Mouse (Mus musculus): ENCODE data around the gene Slc30a2. TPM values are rescaled to one million over a fixed set of nuclear protein-coding genes. Genes with fewer than 3 reads are reported as not detected.

Slc30a2 gene
- total RNA-seq, 1 experiment, result 24.3 TPM

DNA sequence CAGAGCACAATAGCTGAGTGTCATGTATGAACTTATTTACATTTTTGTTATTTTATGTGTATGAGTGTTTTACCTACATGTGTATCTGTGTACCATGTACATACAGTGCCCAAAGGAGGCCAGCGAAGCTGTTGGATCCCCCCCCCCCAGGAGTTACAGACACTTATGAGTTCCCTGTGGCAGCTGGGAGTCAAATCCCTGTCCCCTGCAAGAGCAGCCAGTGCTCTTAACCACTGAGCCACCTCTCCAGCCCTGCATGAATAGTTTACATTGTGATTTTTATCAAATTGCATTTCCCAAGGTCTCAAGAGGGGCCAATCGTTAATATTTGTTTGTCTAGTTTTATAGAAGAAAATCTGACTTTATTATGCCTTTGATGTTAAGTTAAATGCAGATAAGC lies 36.0 kb upstream of the Slc30a2 start:
- no peak overlapping the region for H3K27ac ChIP-seq (ENCODE audit: insufficient read depth, low read depth, low read length, poor library complexity, severe bottlenecking)
- DNase-seq (ENCODE audit: low read depth, low spot score), result no peak
- no peak overlapping the region for H3K4me3 ChIP-seq (ENCODE audit: insufficient read depth in 1 of 2, low read depth in 1 of 2, low read length in 2 of 2, poor library complexity in 1 of 2, severe bottlenecking in 1 of 2)
- H3K4me1 ChIP-seq (ENCODE audit: control insufficient read depth in 2 of 2, insufficient read depth in 2 of 2, low read length in 2 of 2, poor library complexity in 1 of 2), result peaks cover 4 to 8% of the 10 kb centered on the region in 2 experiments; a peak in 2 of 4 replicates
- H3K36me3 ChIP-seq (ENCODE audit: control insufficient read depth, insufficient read depth, low read length, poor library complexity, severe bottlenecking), result no peaks in the 10 kb centered on the region
- H3K9me3 ChIP-seq (ENCODE audit: control insufficient read depth, insufficient read depth, low read depth, low read length), result no peaks in the 10 kb centered on the region
- in situ Hi-C loops (cut with MboI; ENCODE audit: low sequenced_read_pairs in 2 of 2, unreplicated experiment in 2 of 2), result no loop called here
- TF ChIP-seq HCFC1 (IDR thresholded peaks at IDR 0.05; ENCODE audit: borderline replicate concordance, insufficient read depth, low read length), result no peak
- TF ChIP-seq ZC3H11A (IDR thresholded peaks at IDR 0.05; ENCODE audit: borderline replicate concordance, low read depth, low read length), result no peak
- TF ChIP-seq ZNF384 (IDR thresholded peaks at IDR 0.05; ENCODE audit: low read depth, low read length), result no peak
- no peak for TF ChIP-seq CHD2 (IDR thresholded peaks at IDR 0.05; ENCODE audit: low read depth, low read length)
- TF ChIP-seq MAFK (IDR thresholded peaks at IDR 0.05; ENCODE audit: insufficient read depth, low read depth, low read length), result no peak
- H3K9ac ChIP-seq (ENCODE audit: insufficient read depth, low read depth, low read length, poor library complexity, severe bottlenecking), result no peak overlapping the region

DNA sequence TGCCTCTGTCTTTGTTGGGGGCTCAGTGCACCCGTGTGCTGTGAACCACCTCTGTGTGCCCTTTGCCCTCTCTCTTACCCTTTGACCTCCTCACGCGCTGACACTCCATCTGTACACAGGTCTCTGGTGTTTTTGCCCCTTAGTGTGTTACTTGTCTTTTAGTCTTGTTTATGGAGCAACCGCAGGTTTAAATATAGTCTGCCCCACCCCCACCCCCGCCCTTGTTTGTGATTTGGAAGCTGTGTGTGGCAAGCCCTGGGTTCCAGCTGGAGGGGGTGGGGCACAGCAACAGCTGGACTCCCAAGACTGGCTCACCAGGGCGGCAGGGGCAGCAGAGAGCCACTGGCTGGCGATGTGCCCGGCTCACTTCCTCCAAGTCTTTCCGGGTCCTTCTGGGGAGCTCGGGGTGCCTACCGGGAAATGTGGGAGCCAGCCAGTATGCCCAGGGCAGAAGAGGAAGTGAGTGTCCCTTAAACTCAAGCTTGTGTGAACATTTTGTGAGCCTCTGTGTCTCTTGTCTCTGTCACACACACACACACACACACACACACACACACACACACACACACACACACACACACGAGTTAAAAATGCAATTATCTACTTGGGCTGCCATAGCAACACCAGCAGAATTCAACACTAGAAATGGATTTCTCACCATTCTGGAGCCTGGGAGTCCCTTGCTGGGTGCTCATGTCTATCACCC lies 35.5 kb upstream of the Slc30a2 start:
- H3K36me3 ChIP-seq (ENCODE audit: control insufficient read depth, insufficient read depth, low read length, poor library complexity, severe bottlenecking), result no peaks in the 10 kb centered on the region
- no peak for DNase-seq (ENCODE audit: low read depth, low spot score)
- in situ Hi-C loops (cut with MboI; ENCODE audit: low sequenced_read_pairs in 2 of 2, unreplicated experiment in 2 of 2), result no loop called here
- TF ChIP-seq ZNF384 (IDR thresholded peaks at IDR 0.05; ENCODE audit: low read depth, low read length) (no peak), CHD2 (IDR thresholded peaks at IDR 0.05; ENCODE audit: low read depth, low read length) (no peak), ZC3H11A (IDR thresholded peaks at IDR 0.05; ENCODE audit: borderline replicate concordance, low read depth, low read length) (no peak), MAFK (IDR thresholded peaks at IDR 0.05; ENCODE audit: insufficient read depth, low read depth, low read length) (no peak), HCFC1 (IDR thresholded peaks at IDR 0.05; ENCODE audit: borderline replicate concordance, insufficient read depth, low read length) (no peak)
- H3K4me1 ChIP-seq (ENCODE audit: control insufficient read depth in 2 of 2, insufficient read depth in 2 of 2, low read length in 2 of 2, poor library complexity in 1 of 2), result peaks cover 4 to 6% of the 10 kb centered on the region in 2 experiments; a peak in 2 of 4 replicates
- no peak overlapping the region for H3K9ac ChIP-seq (ENCODE audit: insufficient read depth, low read depth, low read length, poor library complexity, severe bottlenecking)
- H3K4me3 ChIP-seq (ENCODE audit: insufficient read depth in 1 of 2, low read depth in 1 of 2, low read length in 2 of 2, poor library complexity in 1 of 2, severe bottlenecking in 1 of 2), result no peak overlapping the region
- H3K27ac ChIP-seq (ENCODE audit: insufficient read depth, low read depth, low read length, poor library complexity, severe bottlenecking), result no peak overlapping the region
- H3K9me3 ChIP-seq (ENCODE audit: control insufficient read depth, insufficient read depth, low read depth, low read length), result no peaks in the 10 kb centered on the region

GRCm38 (mm10) chr4:134310106-134310505 lies 32.9 kb upstream of the Slc30a2 start:
- H3K9me3 ChIP-seq (ENCODE audit: control insufficient read depth, insufficient read depth, low read depth, low read length), result no peaks in the 10 kb centered on the region
- no peak for TF ChIP-seq CHD2 (IDR thresholded peaks at IDR 0.05; ENCODE audit: low read depth, low read length)
- no peak for TF ChIP-seq MAFK (IDR thresholded peaks at IDR 0.05; ENCODE audit: insufficient read depth, low read depth, low read length)
- TF ChIP-seq ZNF384 (IDR thresholded peaks at IDR 0.05; ENCODE audit: low read depth, low read length), result no peak
- TF ChIP-seq ZC3H11A (IDR thresholded peaks at IDR 0.05; ENCODE audit: borderline replicate concordance, low read depth, low read length), result no peak
- TF ChIP-seq HCFC1 (IDR thresholded peaks at IDR 0.05; ENCODE audit: borderline replicate concordance, insufficient read depth, low read length), result no peak
- no peaks in the 10 kb centered on the region for H3K36me3 ChIP-seq (ENCODE audit: control insufficient read depth, insufficient read depth, low read length, poor library complexity, severe bottlenecking)
- in situ Hi-C loops (cut with MboI; ENCODE audit: low sequenced_read_pairs in 2 of 2, unreplicated experiment in 2 of 2), result no loop called here
- H3K4me1 ChIP-seq (ENCODE audit: control insufficient read depth in 2 of 2, insufficient read depth in 2 of 2, low read length in 2 of 2, poor library complexity in 1 of 2), result peaks cover 4 to 11% of the 10 kb centered on the region in 2 experiments; a peak in 3 of 4 replicates
- no peak overlapping the region for H3K9ac ChIP-seq (ENCODE audit: insufficient read depth, low read depth, low read length, poor library complexity, severe bottlenecking)
- no peak for DNase-seq (ENCODE audit: low read depth, low spot score)
- no peak overlapping the region for H3K27ac ChIP-seq (ENCODE audit: insufficient read depth, low read depth, low read length, poor library complexity, severe bottlenecking)
- no peak overlapping the region for H3K4me3 ChIP-seq (ENCODE audit: insufficient read depth in 1 of 2, low read depth in 1 of 2, low read length in 2 of 2, poor library complexity in 1 of 2, severe bottlenecking in 1 of 2)

DNA sequence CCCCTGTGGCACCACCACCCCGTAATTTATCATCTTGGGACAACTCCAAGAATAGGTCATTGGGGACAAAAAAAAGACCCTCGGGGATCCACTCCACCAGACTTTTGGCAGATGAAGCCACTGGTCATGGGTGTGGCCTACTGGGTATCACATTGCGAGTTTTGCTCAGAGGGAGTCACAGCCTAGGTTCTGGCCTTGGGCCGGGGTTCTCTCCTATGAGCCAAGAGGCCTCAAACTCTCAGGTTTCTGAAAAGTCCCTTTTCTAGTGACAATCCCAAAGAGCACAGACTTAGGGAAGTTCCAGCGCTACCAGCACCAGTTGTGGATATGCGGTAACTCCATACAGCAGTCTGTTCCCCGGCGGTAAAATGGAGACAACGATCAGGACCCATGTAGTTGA lies 32.3 kb upstream of the Slc30a2 start:
- no peak for DNase-seq (ENCODE audit: low read depth, low spot score)
- TF ChIP-seq CHD2 (IDR thresholded peaks at IDR 0.05; ENCODE audit: low read depth, low read length) (no peak), HCFC1 (IDR thresholded peaks at IDR 0.05; ENCODE audit: borderline replicate concordance, insufficient read depth, low read length) (no peak), ZNF384 (IDR thresholded peaks at IDR 0.05; ENCODE audit: low read depth, low read length) (no peak), ZC3H11A (IDR thresholded peaks at IDR 0.05; ENCODE audit: borderline replicate concordance, low read depth, low read length) (no peak), MAFK (IDR thresholded peaks at IDR 0.05; ENCODE audit: insufficient read depth, low read depth, low read length) (no peak)
- Histone ChIP-seq H3K27ac (ENCODE audit: insufficient read depth, low read depth, low read length, poor library complexity, severe bottlenecking) (no peak overlapping the region), H3K4me1 (ENCODE audit: control insufficient read depth in 2 of 2, insufficient read depth in 2 of 2, low read length in 2 of 2, poor library complexity in 1 of 2) (peaks cover 4 to 13% of the 10 kb centered on the region in 2 experiments), H3K9ac (ENCODE audit: insufficient read depth, low read depth, low read length, poor library complexity, severe bottlenecking) (no peak overlapping the region), H3K4me3 (ENCODE audit: insufficient read depth in 1 of 2, low read depth in 1 of 2, low read length in 2 of 2, poor library complexity in 1 of 2, severe bottlenecking in 1 of 2) (no peak overlapping the region), H3K36me3 (ENCODE audit: control insufficient read depth, insufficient read depth, low read length, poor library complexity, severe bottlenecking) (no peaks in the 10 kb centered on the region), H3K9me3 (ENCODE audit: control insufficient read depth, insufficient read depth, low read depth, low read length) (no peaks in the 10 kb centered on the region)
- in situ Hi-C loops (cut with MboI; ENCODE audit: low sequenced_read_pairs in 2 of 2, unreplicated experiment in 2 of 2), result no loop called here

Measured in ES-E14 (cell line).